Mouse (Mus musculus) intestine, embryonic 16.5 days (tissue): ENCODE data around the gene Slc22a20. TPM values are rescaled to one million over a fixed set of nuclear protein-coding genes. Genes with fewer than 3 reads are reported as not detected.
A peak's percentile ranks its signal among the peaks of the same experiment; 100 is the strongest.

Experiments
- ATAC-seq: fragments of 200-750 bp; cut with Nextera tagmentation; 2 replicates; pipeline ENCODE4 v1.8.0; 2017; ENCODE audit warnings: moderate TSS enrichment, moderate library complexity
- H3K27ac ChIP-seq: fragments of 300-500 bp; sonication (generic); 2 replicates; pipeline ENCODE4 v1.5.1; 2014; ENCODE audit warnings: mild to moderate bottlenecking, low read length
- H3K27me3 ChIP-seq: fragments of 300-500 bp; sonication (generic); replicated peaks from 2 replicates; pipeline ENCODE4 v1.6.1; 2014; ENCODE audit warnings: low read length, control low read depth, mixed read lengths; ENCODE audit not compliant: control insufficient read depth, insufficient read depth
- H3K36me3 ChIP-seq: fragments of 300-500 bp; sonication (generic); 2 replicates; pipeline ENCODE4 v1.6.1; 2014; ENCODE audit warnings: low read length, control low read depth; ENCODE audit not compliant: control insufficient read depth, insufficient read depth
- H3K4me1 ChIP-seq: fragments of 300-500 bp; sonication (generic); 2 replicates; pipeline ENCODE4 v1.6.1; 2014; ENCODE audit warnings: low read length, control low read depth, mixed read lengths; ENCODE audit not compliant: control insufficient read depth, insufficient read depth
- H3K4me2 ChIP-seq: fragments of 300-500 bp; sonication (generic); 2 replicates; pipeline ENCODE4 v1.6.1; 2014; ENCODE audit warnings: low read depth, low read length, control low read depth
- H3K4me3 ChIP-seq: fragments of 300-500 bp; sonication (generic); 2 replicates; pipeline ENCODE4 v1.5.1; 2014; ENCODE audit warnings: mild to moderate bottlenecking, low read length
- H3K9ac ChIP-seq: fragments of 300-500 bp; sonication (generic); 2 replicates; pipeline ENCODE4 v1.6.1; 2014; ENCODE audit warnings: low read depth, low read length
- H3K9me3 ChIP-seq: fragments of 300-500 bp; sonication (generic); 2 replicates; pipeline ENCODE4 v1.6.1; 2016; ENCODE audit warnings: low read length, control low read depth; ENCODE audit not compliant: control insufficient read depth
- WGBS: fragments of 180-500 bp; shearing (Covaris S2); extraction: QIAGEN DNeasy Blood & Tissue Kit; methylation state at CpG from one replicate; pipeline ENCODE4 v1.1.7; 2014; 5-methylcytosine and 5-hydroxymethylcytosine counted together
- polyA plus RNA-seq: library from polyadenylated mRNA; unstranded; fragments of >200 nt; fragmentation: Nextera tagmentation; extraction: Ambion mirVana; gene quantifications from 2 replicates; pipeline ENCODE4 v1.2.1, GENCODE M21; 2015

Gene Slc22a20
- polyA plus RNA-seq, 1 experiment from 2014 or later, result not detected

GRCm38 (mm10) chr19:5957371-5957770, 28.6 kb downstream of the Slc22a20 start:
- no peaks in the 10 kb centered on the region for H3K36me3 ChIP-seq

DNA sequence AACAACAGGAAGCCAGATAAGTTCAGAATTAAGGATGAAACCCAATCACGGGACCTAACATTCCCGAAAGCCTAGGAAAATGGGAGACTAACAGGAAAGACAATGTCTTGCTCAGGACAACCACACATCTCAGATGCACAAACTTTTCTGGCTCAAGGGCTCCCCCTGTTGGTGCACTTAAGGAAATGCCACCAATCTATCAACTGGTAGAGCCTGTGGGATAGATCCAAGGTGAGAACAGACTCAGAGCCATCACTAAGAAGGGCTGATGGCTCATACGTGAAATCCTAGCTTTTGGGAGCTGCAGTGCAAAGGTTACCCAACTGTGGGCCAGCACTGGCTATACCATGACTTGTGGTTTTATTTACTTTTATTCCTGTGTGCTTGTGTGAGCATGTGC, 29.3 kb downstream of the Slc22a20 start:
- ATAC-seq, result peak; percentile 33; the same call in 1 of the 2 replicates
- H3K4me2 ChIP-seq, result no peak overlapping the region

More at GRCm38 (mm10) chr19:5957371-5957770, 28.6 kb downstream of the Slc22a20 start:
- no peak overlapping the region for H3K9ac ChIP-seq
- H3K4me2 ChIP-seq, result no peak overlapping the region
- no peaks in the 10 kb centered on the region for H3K9me3 ChIP-seq
- peaks cover 38% of the 10 kb centered on the region for H3K4me1 ChIP-seq
- no peak overlapping the region for H3K27ac ChIP-seq
- WGBS, result 77% methylated on average over 5 of the region's 5 CpGs
- no peaks in the 10 kb centered on the region for H3K27me3 ChIP-seq
- no peak for ATAC-seq
- H3K4me3 ChIP-seq, result no peak overlapping the region

DNA sequence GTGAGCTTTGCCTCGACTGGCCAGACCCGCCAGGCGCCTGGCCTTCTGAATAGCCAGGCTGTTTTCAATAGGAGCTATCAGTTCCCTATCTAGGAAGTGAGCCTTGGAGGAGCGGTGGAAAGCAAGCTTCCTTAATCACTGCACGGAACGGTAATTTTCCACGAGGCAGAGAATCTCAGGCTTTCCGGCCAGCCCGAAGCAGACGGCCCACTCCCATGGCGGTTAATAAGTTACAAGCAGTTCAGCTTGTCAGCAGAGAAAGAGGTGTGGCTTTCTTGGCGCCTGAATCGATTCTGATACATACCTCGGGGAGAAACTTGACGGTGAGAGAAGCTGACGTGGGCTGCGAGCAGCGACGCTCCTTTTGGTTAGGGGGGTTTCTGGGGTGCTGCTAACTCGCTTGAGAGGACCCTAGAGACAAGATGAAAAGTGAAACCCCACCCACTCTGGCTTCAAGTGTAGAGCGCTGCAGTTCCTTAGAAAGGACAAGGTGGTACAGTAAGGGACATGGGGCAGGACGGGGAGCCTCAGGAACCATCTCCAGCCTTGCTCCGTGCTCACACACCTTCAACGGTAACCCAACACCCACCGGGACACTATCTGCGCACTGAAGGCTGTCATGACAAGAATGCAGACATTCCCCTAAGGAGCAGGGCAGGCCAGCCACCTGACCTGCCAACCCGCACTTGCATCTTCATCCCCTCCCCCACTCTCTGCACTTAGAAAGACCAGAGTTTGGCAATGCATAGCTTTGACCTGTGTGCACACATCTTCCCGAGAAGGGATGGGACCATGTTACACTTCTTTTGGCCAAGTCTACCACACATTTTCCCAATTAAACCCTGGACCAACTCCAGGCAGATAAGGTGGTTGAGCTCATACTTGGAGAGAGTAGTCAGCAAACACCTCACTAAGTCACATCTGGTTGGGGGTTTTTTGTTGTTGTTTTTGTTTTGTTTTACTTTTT, 30.0 kb downstream of the Slc22a20 start:
- no peak overlapping the region; the same call in 1 of the 2 replicates for H3K4me3 ChIP-seq
- H3K4me2 ChIP-seq, result peak overlapping the region; percentile 43
- peak overlapping the region; percentile 90 for H3K27ac ChIP-seq
- WGBS, result 60% methylated on average over 28 of the region's 28 CpGs
- H3K9me3 ChIP-seq, result no peaks in the 10 kb centered on the region
- 0 out of 2 replicates have a peak, but pooled peaks cover 3% of the 10 kb centered on the region for H3K36me3 ChIP-seq
- peak; percentile 73 for ATAC-seq
- no peaks in the 10 kb centered on the region for H3K27me3 ChIP-seq
- peak overlapping the region; percentile 42; the same call in 1 of the 2 replicates for H3K9ac ChIP-seq
- peaks cover 35% of the 10 kb centered on the region for H3K4me1 ChIP-seq

More for the DNA sequence above, 29.3 kb downstream of the Slc22a20 start:
- no peak overlapping the region for H3K9ac ChIP-seq
- 19% methylated on average over 3 of the region's 3 CpGs for WGBS
- no peak overlapping the region for H3K4me3 ChIP-seq
- no peaks in the 10 kb centered on the region for H3K27me3 ChIP-seq
- peaks cover 37% of the 10 kb centered on the region for H3K4me1 ChIP-seq
- no peaks in the 10 kb centered on the region for H3K36me3 ChIP-seq
- peak overlapping the region; percentile 90; the same call in 1 of the 2 replicates for H3K27ac ChIP-seq
- no peaks in the 10 kb centered on the region for H3K9me3 ChIP-seq

DNA sequence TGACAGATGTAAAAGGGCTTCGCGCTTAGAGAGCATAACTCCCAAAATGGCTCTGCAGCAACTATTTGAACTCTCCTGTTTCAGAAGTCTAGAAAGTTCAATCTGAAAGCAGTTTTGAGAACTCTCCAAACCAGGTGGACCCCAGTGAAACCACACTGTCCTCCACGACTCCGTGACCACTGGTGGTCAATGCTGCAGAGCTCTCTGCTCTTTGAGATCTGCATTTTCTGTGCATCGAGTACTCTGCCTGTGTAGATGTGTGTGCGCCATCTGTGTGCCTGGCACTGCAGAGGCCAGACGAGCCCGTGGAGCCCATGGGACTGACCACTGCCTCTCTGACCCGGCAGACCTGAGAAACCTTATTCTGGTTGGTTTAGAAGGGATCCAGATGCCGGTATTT, 31.0 kb downstream of the Slc22a20 start:
- Histone ChIP-seq H3K36me3 (0 out of 2 replicates have a peak, but pooled peaks cover 3% of the 10 kb centered on the region), H3K9ac (peak overlapping the region; percentile 41), H3K4me3 (no peak overlapping the region), H3K4me2 (peak overlapping the region; percentile 27; the same call in 1 of the 2 replicates), H3K27ac (peak overlapping the region; percentile 90), H3K27me3 (no peaks in the 10 kb centered on the region), H3K9me3 (no peaks in the 10 kb centered on the region), H3K4me1 (peaks cover 34% of the 10 kb centered on the region)
- no peak for ATAC-seq
- WGBS, result 83% methylated on average over 10 of the region's 10 CpGs

DNA sequence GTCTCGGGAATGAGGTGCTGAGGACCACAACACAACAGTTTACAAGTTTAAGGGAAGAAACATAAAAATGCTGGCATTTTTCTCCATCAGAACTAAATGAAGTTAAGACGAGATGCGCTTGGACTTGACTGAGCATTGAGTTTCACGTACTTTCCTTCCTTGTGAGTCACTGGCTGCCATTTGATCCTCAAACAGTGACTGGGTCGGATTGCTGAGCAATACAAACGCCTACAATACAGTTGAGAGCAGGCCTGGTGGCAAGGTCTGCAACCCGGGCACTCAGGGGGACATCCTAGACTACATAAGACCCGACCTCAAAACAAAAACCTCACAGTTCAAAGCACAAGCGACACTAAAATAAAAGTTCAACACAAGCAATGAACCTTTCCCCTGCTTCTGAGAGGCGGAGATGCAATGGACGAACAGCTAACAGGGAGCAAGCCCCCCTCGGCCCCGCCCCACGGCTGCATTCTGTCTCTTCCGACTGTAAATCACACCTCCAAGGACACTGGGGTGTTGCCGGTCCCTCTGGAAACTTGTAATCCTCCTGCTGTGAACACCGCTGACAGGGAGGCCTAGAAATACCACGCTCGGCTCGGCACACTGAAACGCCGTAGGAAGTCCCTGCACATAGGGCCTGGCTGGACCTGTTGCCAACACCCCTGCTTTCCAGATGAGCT, 31.8 kb downstream of the Slc22a20 start:
- no peak overlapping the region for H3K4me3 ChIP-seq
- ATAC-seq, result no peak
- H3K36me3 ChIP-seq, result 0 out of 2 replicates have a peak, but pooled peaks cover 3% of the 10 kb centered on the region
- no peak overlapping the region for H3K4me2 ChIP-seq
- no peaks in the 10 kb centered on the region for H3K27me3 ChIP-seq
- H3K27ac ChIP-seq, result peak overlapping the region; percentile 90
- H3K4me1 ChIP-seq, result peaks cover 34% of the 10 kb centered on the region
- H3K9me3 ChIP-seq, result no peaks in the 10 kb centered on the region
- no peak overlapping the region; the same call in 1 of the 2 replicates for H3K9ac ChIP-seq
- 68% methylated on average over 22 of the region's 22 CpGs for WGBS

- H3K4me2 ChIP-seq, result no peak overlapping the region
- WGBS, result 86% methylated on average over 19 of the region's 19 CpGs
- no peaks in the 10 kb centered on the region for H3K9me3 ChIP-seq
- H3K9ac ChIP-seq, result peak overlapping the region; percentile 48; the same call in 1 of the 2 replicates
- H3K4me1 ChIP-seq, result peaks cover 34% of the 10 kb centered on the region
- peak overlapping the region; percentile 81; the same call in 1 of the 2 replicates for H3K27ac ChIP-seq
- 0 out of 2 replicates have a peak, but pooled peaks cover 3% of the 10 kb centered on the region for H3K36me3 ChIP-seq
- no peak overlapping the region for H3K4me3 ChIP-seq
- no peaks in the 10 kb centered on the region for H3K27me3 ChIP-seq
- ATAC-seq, result no peak
Measured at GRCm38 (mm10) chr19:5953201-5953770, 32.7 kb downstream of the Slc22a20 start.

GRCm38 (mm10) chr19:5952071-5952691, 33.8 kb downstream of the Slc22a20 start:
- 61% methylated on average over 13 of the region's 13 CpGs for WGBS
- peak; percentile 75 for ATAC-seq
- Histone ChIP-seq H3K36me3 (0 out of 2 replicates have a peak, but pooled peaks cover 3% of the 10 kb centered on the region), H3K27me3 (no peaks in the 10 kb centered on the region), H3K9me3 (no peaks in the 10 kb centered on the region), H3K27ac (peak overlapping the region; percentile 81), H3K4me1 (peaks cover 34% of the 10 kb centered on the region), H3K9ac (peak overlapping the region; percentile 48; the same call in 1 of the 2 replicates), H3K4me2 (no peak overlapping the region), H3K4me3 (no peak overlapping the region)

DNA sequence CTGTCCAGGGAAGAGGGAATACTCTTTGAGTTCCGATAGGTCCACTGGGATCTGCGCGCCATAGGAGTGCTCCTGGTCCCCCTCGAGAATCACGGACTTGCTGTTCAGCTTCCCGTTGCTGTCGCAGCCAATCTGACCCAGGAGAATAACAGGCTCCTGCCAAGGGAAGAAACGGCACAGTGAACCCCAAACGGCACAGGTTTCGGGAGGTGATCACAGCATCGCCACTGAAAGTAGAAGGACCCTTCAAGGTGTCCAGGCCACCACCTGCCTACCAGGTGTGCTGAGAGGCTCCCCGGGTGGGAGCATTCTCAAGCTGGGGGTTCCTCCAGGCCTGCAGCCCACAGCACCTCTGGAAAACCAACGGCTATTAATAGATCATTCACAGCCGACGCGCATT, 34.3 kb downstream of the Slc22a20 start:
- no peak overlapping the region for H3K9ac ChIP-seq
- H3K4me1 ChIP-seq, result peaks cover 35% of the 10 kb centered on the region
- no peaks in the 10 kb centered on the region for H3K9me3 ChIP-seq
- H3K4me3 ChIP-seq, result no peak overlapping the region
- ATAC-seq, result no peak
- no peaks in the 10 kb centered on the region for H3K27me3 ChIP-seq
- 83% methylated on average over 16 of the region's 16 CpGs for WGBS
- no peak overlapping the region for H3K4me2 ChIP-seq
- H3K36me3 ChIP-seq, result 0 out of 2 replicates have a peak, but pooled peaks cover 3% of the 10 kb centered on the region
- peak overlapping the region; percentile 71 for H3K27ac ChIP-seq
